Mouse (Mus musculus): ENCODE data around the gene Ift80.
"Not testable (repeated sequence)": the region's sequence is repeated elsewhere in the genome, so short reads cannot be mapped to it uniquely, and the experiment has no call there.

The Ift80 gene

DNA sequence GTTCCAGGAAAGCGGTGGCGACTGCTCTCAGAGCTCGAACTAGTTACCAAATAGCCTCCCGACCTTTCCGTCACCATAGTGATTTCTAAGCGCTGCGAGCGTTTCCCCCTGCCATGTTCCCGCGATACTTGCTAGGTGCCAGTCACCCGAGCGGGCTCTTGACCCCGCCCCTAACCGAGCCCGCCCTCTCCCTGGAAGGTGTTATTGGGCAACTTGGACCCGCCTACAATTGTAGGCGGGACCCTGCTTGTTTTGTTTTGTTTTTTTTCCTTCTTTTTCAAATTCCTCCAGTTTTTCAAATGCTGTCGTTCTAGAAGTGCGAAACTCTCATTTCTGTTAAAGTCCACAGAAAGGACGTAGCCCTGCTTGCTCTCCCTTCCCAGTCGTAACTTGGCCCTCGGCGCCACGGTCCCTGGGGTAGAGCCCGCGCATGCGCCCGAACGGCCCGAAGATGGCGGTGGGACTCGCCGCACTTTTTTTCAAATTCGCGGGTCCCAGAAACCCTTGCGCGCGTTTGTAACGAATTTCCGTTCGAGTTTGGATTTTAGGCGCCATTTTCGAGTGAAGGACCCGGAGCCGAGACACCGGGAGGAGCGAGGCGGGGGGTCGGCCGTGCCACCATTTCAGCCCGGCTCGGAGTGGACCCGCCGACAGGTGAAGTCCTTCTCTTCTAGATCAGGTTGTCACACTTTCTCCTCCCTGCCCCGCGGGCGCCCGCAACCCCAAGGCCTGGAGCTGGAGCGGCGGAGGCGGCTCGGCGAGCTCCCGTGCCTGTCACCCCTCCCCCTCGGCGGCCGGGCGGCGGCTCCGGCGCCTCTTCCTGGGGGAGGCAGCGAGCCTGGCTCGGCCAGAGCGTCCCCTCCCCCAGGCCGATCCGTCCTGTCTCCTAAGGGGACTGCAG, at the start of gene Ift80, which contains the start of gene Smc4:
TSS of gene Ift80 (minus strand) at position 134 of the 901 bp plus-strand sequence.
TSS of gene Smc4 (plus strand) at position 302 of the 901 bp plus-strand sequence.
- DNase-seq: peak; percentile 91 to 95

GRCm38 (mm10) chr3:69051894-69052293, 47.5 kb upstream of the Ift80 start:
- no peak for DNase-seq

GRCm38 (mm10) chr3:69049011-69049410, 44.6 kb upstream of the Ift80 start:
- no peak for DNase-seq

DNA sequence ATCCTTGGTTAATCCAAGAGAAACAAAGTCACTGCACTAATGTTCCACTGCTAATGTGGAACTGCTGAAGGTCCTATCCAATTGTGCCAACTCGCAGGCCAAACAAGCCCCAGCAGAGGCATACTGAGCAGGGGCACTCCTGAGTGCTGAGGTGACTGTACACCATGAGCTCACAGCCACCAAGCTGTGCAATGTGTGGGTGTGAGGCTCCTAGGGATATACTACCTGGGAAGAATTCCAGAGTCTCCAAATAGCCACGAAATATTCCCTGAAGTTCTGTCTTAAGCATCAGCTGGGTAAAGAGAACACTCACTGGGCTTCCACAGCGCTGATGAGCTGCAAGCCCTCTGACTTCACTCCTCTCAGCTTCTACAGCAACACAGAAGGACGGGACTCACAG, 43.3 kb upstream of the Ift80 start:
- DNase-seq: no peak

GRCm38 (mm10) chr3:69046509-69046908, 42.1 kb upstream of the Ift80 start:
- no peak for DNase-seq

DNA sequence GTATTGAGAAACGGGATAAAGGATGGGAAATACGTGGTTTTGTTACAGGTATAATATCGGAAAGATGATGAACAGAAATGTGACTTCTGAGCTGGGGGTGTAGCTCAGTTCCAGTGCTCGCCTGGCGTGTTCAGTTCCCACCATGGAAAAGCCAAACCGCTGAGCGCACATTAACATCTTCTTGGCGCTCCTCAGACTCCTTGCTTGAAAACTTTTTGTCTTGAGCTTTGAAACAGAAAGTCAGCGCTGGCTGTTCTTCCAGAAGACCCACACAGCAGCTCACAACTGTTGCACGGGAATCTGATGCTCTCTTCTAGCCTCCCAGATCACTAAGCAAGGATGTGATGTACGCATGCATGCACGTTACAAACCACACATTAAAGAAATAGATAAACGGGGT, 41.4 kb upstream of the Ift80 start:
- DNase-seq: peak in 1 of 2 experiments; percentile 13

DNA sequence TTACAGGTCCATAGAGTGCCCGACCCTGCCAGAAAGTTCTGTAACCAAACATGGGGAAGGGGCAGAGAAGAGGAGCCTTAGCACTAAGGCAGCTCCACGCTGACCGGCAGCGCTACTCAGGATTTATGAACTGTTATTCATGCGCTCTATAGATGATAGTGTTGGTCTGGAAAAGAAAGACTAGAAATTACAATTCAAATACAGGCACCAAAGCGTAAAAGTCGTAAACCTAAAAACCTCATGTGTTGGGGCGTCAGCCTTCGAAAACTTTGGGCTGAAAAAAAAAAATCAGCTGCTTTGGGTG, 41.0 kb upstream of the Ift80 start:
- DNase-seq: no peak

GRCm38 (mm10) chr3:69044645-69045399, 40.5 kb upstream of the Ift80 start, which contains the start of gene Trim59:
TSS of gene Trim59 (minus strand) at chr3:69044755.
- DNase-seq: peak; percentile 86 to 87

DNA sequence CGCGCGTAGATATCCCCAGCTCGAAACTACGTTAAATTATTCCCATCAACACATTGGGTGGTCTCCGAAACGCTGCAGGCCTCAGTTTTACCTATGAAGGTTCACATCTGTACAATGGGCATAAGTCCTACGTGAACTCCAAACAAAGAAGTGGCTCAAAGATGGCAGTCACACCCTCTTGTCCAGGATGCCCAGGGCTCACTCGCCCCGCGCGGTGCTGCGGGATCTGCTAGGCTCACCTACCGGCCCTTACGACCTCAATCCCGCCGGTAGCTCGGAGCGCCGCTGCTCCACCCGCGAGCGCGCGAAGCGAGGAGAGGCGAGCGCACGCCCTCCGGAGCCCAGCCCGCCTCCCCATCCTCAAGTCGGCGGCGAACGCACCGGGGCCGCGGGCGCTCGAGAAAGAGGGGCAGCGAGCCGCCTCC, 39.8 kb upstream of the Ift80 start:
- DNase-seq: no peak

DNA sequence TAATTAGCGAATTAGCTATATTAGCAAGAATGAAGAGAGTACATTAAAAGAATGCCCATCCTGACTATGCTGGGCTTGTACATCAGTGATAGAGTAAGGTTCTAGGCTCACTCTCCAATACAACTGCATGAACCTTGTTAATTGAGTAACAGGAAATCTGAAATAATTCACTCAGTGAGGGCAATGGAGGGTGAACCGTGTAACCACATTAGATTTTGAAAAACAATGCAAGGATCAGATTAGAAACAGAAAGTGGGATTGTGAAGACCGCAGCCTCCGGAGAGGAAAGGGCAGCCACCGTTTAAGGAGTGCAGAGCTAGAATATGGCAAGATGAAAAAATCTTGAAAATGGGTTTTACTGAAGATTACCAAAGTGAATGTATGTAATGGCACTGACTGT, 36.9 kb upstream of the Ift80 start:
- no peak for DNase-seq

DNA sequence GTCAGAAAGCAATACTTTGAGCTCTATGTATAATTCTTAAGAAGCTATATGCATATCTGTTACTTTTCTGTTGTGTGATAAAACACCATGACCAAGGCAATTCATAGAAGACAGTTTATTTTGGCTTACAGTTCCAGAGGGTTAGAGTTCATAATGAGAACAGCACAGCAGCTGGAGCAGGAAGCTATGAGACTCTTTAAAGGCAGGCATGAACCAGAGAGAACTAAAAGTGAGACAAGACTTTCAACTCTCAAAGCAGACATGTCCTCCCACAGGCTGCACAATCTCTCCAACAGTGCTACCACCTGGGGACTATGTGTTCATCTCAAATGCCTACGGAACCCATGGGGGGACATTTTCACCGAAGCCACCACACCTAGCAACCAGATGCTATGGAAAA, 35.7 kb upstream of the Ift80 start:
- no peak for DNase-seq

DNA sequence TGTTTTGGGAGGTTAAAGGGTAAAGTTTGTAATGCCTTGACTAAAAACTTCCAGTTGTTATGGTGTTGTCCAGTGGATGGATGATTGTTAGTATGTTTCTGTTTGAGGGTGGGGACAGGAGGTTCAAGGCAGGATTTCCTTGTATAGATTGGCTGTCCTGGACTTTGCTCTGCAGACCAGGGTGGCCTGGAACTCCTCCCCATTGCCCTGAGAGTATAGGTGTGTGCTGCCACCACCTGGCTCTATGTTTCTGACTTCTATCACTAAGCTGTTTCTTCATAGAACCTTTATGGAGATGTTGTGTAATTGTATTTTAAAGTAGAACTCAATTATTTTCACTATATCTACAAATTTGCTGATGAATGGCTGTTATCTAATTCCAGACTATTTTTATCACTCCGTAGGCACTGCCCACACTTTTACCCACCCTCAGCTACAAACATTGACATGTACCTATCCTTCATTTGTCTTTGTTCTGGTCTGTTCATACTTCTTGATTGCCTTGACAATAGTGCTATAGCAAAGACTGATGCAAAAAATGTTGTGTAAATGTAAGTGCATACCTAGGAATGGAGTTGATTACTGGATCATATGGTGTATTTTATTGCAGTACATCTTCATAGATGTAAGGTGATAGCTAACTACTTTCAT, 21.9 kb upstream of the Ift80 start:
- no peak for DNase-seq

DNA sequence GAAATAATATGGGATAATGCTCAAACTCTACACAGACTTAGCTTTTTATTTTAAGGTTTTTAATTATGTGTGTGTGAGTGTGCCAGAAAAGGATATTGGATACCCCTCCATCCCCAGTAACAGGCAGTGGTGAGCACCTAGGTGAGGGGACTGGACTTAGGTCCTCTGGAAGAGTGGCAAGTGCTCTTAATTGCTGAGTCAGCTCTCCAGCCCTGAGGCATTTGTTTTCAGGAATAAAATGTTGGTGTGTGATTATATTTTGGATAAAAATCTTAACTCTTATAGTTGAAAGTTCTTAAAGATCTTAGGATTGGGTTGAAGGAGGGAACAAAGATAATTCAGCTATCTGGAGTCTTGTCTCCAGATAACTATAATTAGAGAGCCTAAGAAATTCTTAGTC, 16.4 kb upstream of the Ift80 start:
- DNase-seq: no peak

GRCm38 (mm10) chr3:69020285-69020684, 15.9 kb upstream of the Ift80 start:
- DNase-seq: no peak

- DNase-seq: not testable (repeated sequence)
Measured at GRCm38 (mm10) chr3:69018635-69019034, 14.3 kb upstream of the Ift80 start.

- no peak for DNase-seq
Measured at GRCm38 (mm10) chr3:69017181-69017580, 12.8 kb upstream of the Ift80 start.

- DNase-seq: no peak
Measured at GRCm38 (mm10) chr3:69008873-69009272, 4.5 kb upstream of the Ift80 start.

DNA sequence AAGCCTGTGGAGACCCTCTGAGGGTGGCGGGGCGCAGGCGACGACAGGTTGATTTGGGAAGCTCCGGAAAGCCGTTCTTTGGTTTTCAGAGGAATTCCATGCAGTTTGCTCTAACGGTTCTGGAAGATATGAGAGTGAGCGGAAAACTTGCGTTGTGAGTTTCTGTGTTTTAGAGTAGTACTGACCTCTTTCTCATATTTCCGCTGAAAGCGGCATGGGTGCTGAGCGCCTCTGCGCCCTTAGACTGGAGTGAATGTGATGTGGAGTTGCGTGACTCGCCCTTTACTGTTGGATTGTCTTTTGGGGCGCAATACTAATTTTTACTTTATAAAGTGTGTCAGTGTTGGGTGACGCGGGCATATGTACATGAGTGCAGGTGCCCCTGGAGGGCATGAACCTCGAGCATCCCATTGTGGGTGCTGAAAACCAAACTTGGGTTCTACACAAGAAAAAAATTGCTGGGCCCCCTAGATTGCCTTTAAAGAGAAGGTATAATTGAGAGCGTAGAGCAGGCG, 1.9 kb upstream of the Ift80 start:
- peak in 1 of 2 experiments; percentile 11 for DNase-seq

DNA sequence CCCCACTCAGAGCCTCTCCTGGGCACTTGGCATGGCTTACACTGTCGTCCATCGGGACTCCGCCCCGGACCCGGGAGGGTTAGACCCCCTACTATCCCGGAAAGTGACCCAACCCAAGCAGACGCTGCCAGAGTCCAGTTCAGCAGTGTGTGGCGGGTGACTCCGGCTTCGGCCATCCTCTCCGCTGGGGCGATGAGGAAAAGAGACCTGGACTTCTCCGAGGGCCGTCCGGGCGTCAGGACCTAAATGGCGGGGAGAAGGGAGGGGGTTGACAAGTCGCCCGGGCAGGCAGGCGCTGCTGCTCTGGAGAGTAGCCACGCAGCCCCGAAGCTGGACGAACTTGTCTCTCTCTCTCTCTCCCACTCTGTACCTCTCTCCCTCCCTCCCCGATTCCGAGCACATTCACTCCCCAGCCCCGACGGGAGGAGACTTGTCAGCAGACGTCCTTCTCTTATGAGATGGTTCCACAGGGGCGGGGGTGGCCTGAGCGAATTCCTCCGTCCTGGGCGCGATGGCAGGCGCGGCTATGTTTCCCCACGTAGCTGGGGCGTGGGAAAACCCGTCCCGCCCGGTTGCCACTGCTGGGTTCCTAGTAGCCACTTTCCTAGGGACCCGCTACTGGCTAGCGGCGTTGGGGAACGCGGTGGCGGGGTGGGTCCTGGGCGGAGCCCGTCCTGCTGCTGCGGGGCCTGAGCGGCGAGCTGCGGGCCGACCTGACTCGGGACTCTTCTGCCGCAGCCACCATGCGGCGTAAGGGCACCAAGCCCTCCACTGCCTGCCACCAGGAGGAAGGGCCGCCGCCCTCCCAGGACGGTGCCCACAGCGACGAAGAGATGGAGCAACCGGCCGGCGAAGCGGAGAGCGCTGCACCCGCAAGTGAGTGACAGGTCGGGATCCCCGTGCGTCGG, 1.2 kb upstream of the Ift80 start:
- DNase-seq: peak; percentile 50 to 64

DNA sequence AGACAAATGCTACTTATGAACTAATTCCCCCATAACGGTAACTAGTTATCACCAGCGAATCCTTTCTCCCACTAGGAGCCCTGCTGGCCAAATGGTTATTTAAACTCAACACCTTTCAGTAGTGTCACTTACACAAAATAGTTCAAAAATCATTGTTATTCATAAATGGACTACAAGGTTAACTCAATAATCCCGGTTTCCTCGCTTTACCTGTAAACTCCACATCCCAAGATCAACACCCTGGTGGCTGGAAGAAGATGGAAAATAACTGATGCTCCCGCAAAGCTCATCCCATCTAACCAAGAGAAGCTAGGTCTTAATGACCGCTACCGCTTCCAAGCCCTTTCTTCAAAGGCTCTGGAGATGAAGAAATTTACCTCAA, 324 bp downstream of the Ift80 start:
- no peak for DNase-seq

DNA sequence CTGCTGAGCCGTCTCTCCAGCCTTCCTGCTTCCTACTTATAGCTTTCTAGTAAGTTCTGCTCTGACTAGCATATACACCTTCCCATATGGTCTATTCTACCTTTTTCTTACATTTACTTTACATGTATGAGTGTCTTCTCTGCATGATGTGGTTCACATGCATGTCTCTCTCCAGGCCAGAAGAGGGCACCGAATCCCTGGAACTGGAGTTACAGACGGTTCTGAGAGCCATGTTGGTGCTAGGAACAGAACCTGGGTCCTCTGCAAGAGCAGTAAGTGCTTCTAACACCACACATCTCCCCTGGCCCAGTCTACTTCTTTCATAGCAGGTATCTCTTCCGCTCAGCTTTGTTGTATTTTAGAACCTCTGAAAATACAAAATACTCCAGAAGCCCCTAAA, 1.6 kb downstream of the Ift80 start:
- no peak for DNase-seq

GRCm38 (mm10) chr3:68986550-68986949, 17.8 kb downstream of the Ift80 start:
- no peak for DNase-seq

Data from thymus, adult 18-20 months (tissue).